Mouse (Mus musculus) left cerebral cortex, adult 8-10 months (tissue): Measurements from ENCODE around the gene Cenpa. TPM values are rescaled to one million over a fixed set of nuclear protein-coding genes. Genes with fewer than 3 reads are reported as not detected.
"Not testable (repeated sequence)": the region's sequence is repeated elsewhere in the genome, so short reads cannot be mapped to it uniquely, and the experiment has no call there.

Source experiments
- DNase-seq, 2 experiments: peaks; one replicate each; pipeline ENCODE4 v3.0.0; 2022; ENCODE audit warnings: low spot score in 2 of 2
- total RNA-seq, 4 experiments: library from RNA; stranded (reverse); gene quantifications; 2 replicates each; pipeline ENCODE4 v1.2.4; 2022

Gene Cenpa
- total RNA-seq, 4 experiments from 2014 or later, result 3.8 to 4.9 (median 4.5) TPM

- DNase-seq, result no peak
These were observed 20.5 kb upstream of the Cenpa start for GRCm38 (mm10) chr5:30646036-30646435.

GRCm38 (mm10) chr5:30647396-30647795, 19.2 kb upstream of the Cenpa start:
- DNase-seq, result no peak

GRCm38 (mm10) chr5:30647815-30648560, 18.6 kb upstream of the Cenpa start, which contains the start of gene Slc35f6:
TSS of gene Slc35f6 (plus strand) at chr5:30647933.
- DNase-seq, result peak; percentile 90 to 92

GRCm38 (mm10) chr5:30649558-30649957, 17.0 kb upstream of the Cenpa start:
- DNase-seq, result no peak

GRCm38 (mm10) chr5:30650756-30651155, 15.8 kb upstream of the Cenpa start:
- DNase-seq, result no peak

GRCm38 (mm10) chr5:30651554-30651953, 15.0 kb upstream of the Cenpa start:
- DNase-seq, result no peak

GRCm38 (mm10) chr5:30653246-30653645, 13.3 kb upstream of the Cenpa start:
- no peak for DNase-seq

- no peak for DNase-seq
These were observed 11.5 kb upstream of the Cenpa start for GRCm38 (mm10) chr5:30655042-30655441.

- DNase-seq, result no peak
These were observed 10.9 kb upstream of the Cenpa start for GRCm38 (mm10) chr5:30655526-30656195.

GRCm38 (mm10) chr5:30659042-30659441, 7.5 kb upstream of the Cenpa start:
- DNase-seq, result no peak

GRCm38 (mm10) chr5:30660278-30660677, 6.3 kb upstream of the Cenpa start:
- no peak for DNase-seq

GRCm38 (mm10) chr5:30660813-30661212, 5.8 kb upstream of the Cenpa start:
- DNase-seq, result no peak

- DNase-seq, result no peak
These were observed 1.2 kb upstream of the Cenpa start for GRCm38 (mm10) chr5:30665360-30665759.

- DNase-seq, result peak; percentile 37 to 60
These were observed 609 bp upstream of the Cenpa start for GRCm38 (mm10) chr5:30665968-30666367.

GRCm38 (mm10) chr5:30667215-30667614, 638 bp downstream of the Cenpa start:
- DNase-seq, result no peak

GRCm38 (mm10) chr5:30667686-30668085, 1.1 kb downstream of the Cenpa start:
- DNase-seq, result no peak

GRCm38 (mm10) chr5:30668637-30669495, 2.3 kb downstream of the Cenpa start:
- no peak for DNase-seq

GRCm38 (mm10) chr5:30669496-30669830, 2.9 kb downstream of the Cenpa start:
- no peak for DNase-seq

GRCm38 (mm10) chr5:30670091-30670490, 3.5 kb downstream of the Cenpa start:
- DNase-seq, result no peak

GRCm38 (mm10) chr5:30674001-30674400, 7.4 kb downstream of the Cenpa start:
- no peak for DNase-seq

- DNase-seq, result no peak
These were observed 10.2 kb downstream of the Cenpa start for GRCm38 (mm10) chr5:30676800-30677199.

GRCm38 (mm10) chr5:30678069-30678468, 11.5 kb downstream of the Cenpa start:
- not testable (repeated sequence) for DNase-seq
